Mouse (Mus musculus): ENCODE results near the gene Mtmr14.

DNA sequence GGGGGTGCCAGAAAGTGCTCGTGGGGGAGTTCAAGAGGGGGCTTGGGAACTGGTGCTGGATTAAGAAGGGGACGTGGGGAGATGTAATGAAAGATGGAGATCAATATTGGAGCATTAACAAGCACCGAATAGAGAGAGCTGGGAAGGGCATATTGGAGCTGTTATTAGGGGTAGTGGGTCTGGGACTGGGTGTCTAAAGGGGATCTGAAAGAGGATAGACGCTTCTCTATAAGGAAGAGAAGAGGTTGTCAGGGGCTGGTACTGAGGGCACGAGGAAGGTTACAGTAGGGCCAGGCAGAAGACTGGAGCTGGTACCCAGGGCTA, 43.2 kb upstream of the Mtmr14 start:
- TF ChIP-seq POLR2A (IDR thresholded peaks at IDR 0.05; ENCODE audit: extremely low read depth, insufficient read depth, low read length) (no peak), CTCF (IDR thresholded peaks at IDR 0.05; ENCODE audit: low read depth, low read length) (no peak)

All from liver, adult 2 months (tissue).